Mouse (Mus musculus): Measurements from ENCODE around the gene Hoxd12. TPM values are rescaled to one million over a fixed set of nuclear protein-coding genes. Genes with fewer than 3 reads are reported as not detected.

Hoxd12 gene
- polyA plus RNA-seq, 1 experiment from 2014 or later = 1.1 TPM

DNA sequence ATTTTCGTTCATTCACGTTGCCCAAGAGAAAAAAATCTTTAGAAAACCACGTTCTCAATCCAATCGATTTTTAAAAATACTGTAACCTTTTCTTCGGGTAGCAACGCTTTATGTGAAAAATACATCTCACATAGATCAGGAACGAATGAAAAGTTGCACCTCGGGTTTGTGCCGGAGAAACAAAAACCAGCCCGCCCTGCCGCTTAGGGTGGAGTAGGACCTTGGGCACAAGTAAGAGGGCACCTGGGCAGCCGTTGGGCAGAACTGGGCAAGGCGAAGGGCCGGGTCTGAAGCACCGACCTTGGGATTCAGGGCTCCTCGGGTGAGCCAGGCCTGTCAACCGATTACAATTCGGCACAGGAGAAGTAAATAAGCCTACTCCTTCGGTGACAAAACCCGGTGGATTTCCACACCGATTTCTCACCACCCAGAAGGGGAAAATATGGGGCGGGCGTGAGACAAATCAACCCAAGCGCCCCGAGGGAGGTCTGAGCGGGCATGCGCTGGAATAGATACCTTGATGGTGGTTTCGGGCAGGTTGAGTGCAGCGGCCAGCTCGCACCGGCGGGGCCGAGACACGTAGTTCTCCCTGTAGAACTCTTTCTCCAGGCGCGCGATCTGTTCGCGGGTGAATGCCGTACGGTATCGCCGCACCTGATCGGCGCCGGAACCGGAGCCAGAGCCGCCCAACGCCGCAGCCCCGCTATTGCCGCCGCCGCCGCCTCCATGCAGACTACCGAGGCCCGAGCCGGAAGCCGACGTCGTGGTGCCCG is 17.4 kb upstream of the Hoxd12 start:
- no peaks in the 10 kb centered on the region for H3K36me3 ChIP-seq
- H3K27ac ChIP-seq = no peak overlapping the region
- H3K9me3 ChIP-seq = no peaks in the 10 kb centered on the region
- no peak for DNase-seq (ENCODE audit: low spot score)
- peak overlapping the region; percentile 35 for H3K4me3 ChIP-seq
- 2% methylated on average over 62 of the region's 62 CpGs for WGBS
- H3K4me1 ChIP-seq = peaks cover 29% of the 10 kb centered on the region
- peaks cover 99% of the 10 kb centered on the region for H3K27me3 ChIP-seq (ENCODE audit: insufficient read depth, poor library complexity, severe bottlenecking)

DNA sequence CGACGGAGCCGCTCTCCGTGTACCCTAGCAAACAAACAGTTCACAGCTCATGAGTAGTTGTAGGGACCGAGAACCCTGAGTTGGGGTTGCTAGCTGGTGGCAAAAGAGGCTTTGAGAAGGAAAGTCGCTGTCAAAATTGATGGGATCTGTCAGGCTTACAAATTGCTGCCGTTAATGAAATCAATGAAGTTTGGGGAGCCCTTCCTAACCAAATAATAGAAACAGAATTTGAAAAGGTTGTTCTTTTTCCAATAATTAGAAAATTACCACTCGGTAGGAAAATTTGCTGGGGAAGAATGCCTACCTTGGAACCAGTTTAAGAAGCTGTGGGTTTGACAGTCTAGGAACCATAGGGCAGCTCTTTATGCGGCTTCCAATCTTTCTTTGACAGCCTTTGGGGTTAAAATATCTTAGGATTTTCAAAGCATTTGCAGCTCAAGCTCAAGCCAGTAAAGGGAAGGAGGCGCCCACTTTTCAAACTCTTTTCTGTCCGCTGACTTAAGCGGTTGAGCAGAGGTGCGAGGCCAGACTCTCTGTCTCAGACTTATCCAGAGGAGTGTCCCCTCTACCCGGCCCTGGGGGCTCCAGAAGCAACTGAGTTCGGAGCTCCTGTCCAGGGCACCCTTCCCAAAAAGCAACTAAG is 16.7 kb upstream of the Hoxd12 start:
- Histone ChIP-seq H3K27ac (no peak overlapping the region), H3K4me1 (peaks cover 29% of the 10 kb centered on the region), H3K9me3 (no peaks in the 10 kb centered on the region), H3K4me3 (peak overlapping the region; percentile 35), H3K36me3 (no peaks in the 10 kb centered on the region), H3K27me3 (ENCODE audit: insufficient read depth, poor library complexity, severe bottlenecking) (peaks cover 99% of the 10 kb centered on the region)
- 2% methylated on average over 15 of the region's 15 CpGs for WGBS
- DNase-seq (ENCODE audit: low spot score) = no peak

DNA sequence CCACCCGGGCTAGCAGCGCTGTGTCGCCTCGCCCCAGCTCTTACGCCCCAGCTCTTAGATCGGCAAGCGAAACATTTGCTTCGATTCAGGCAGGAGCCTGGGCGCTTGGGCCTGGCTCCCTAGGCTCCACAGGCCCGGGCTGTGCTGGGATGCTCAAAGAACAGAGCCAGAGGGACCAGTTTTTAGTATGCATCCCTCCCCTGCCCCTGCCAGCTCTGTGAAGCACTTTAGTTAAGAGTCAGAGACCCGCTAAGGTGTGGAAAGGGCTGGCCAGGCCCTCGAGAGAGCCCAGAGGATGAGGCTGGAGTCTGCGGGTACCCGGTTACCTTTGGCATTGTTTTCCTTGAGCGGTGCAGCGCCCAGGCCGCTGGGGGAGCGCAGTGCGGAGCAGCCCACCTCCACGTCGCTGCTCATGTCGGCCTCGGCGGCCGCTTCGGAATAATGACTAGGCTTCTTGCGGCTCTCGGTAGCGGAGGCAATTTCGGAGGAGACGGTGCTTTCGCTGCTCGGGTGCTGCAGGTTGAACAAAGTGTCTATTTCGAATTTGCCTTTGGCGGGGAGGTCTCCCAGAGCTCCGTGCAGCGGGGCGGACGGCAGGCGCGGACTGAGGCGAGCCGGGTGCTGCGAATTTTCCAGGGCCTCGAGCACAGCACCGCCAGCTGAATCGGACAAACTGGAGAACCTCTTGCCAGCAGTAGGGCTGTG is 16.0 kb upstream of the Hoxd12 start:
- no peak overlapping the region for H3K27ac ChIP-seq
- no peaks in the 10 kb centered on the region for H3K9me3 ChIP-seq
- peak overlapping the region; percentile 35 for H3K4me3 ChIP-seq
- peaks cover 29% of the 10 kb centered on the region for H3K4me1 ChIP-seq
- H3K36me3 ChIP-seq = no peaks in the 10 kb centered on the region
- H3K27me3 ChIP-seq (ENCODE audit: insufficient read depth, poor library complexity, severe bottlenecking) = peaks cover 100% of the 10 kb centered on the region
- under 1% methylated on average over 47 of the region's 47 CpGs for WGBS
- no peak for DNase-seq (ENCODE audit: low spot score)

DNA sequence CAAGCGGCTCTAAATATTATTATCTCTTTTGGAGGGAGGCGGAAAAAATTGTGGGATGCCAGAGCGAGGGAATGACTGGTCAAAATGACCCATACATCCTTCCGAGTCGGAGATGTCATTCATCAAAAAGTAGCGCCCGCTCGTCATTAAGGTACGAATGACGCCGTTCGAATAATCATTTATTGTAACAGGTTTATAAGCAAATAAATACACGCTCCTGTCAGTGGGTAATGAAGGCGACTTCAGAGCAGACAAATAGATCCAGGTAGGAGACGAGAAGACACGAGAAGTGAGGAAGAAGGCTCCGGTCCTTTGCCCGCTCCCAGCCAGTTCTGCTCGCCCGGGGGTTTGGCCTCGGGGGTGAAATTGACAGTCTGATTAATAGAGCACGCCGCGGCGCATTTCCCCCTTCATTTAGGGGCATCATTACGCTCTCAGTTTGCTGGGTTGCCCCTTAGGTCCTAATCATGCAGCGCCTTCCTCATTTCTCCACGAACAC is 15.3 kb upstream of the Hoxd12 start, which contains the start of gene Evx2:
Evx2 (minus strand) TSS at position 51 of the 499 bp plus-strand sequence.
- H3K4me1 ChIP-seq = peaks cover 29% of the 10 kb centered on the region
- no peaks in the 10 kb centered on the region for H3K9me3 ChIP-seq
- H3K36me3 ChIP-seq = no peaks in the 10 kb centered on the region
- peaks cover 100% of the 10 kb centered on the region for H3K27me3 ChIP-seq (ENCODE audit: insufficient read depth, poor library complexity, severe bottlenecking)
- 2% methylated on average over 28 of the region's 28 CpGs for WGBS
- peak within 1 kb of the TSS; percentile 35 for H3K4me3 ChIP-seq
- DNase-seq (ENCODE audit: low spot score) = no peak
- H3K27ac ChIP-seq = no peak within 1 kb of the TSS

DNA sequence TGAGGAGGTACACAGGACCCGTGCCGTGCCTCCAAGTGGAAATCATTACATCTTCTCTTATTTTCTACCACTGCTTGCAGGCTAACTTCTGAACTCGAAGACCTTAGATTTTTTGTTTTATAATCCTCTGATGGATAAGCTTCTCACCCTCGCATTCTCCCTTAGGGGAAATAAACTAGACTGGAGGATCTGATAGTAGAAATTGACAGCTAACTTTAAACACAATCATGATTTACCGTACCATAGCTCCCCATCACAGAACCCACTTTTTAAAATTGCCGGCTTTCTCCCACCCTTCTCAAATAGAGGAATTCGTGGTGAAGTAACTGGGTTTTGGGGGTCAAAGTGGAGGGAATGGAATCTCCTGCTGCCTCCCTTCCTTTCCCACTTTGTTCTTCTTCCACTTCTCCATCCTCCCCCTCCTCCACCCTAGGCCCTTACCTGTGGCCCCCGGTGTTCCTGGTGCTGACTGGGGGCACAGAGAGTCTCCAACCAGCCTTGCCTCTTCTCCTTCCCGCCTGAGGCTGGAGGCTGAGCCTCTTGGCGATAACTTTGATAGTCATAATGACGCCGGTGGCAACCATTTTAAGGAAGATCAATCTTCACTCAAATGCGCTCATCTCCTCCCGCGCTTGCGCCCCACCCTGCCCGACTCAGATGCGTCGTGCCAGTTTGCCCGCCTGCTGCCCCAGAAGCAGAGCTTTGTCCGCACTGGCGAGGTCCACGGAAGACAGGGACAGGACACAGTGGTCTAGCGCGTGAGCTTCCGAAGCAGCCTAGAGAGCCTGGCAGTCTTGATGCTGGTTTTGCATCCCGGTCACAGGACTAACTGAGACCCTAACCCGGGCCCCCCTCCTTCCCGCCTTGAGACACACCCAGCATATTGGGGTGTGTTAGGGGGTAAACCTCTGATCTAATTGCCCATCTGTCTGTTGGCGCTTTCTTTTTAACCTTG is 14.1 kb upstream of the Hoxd12 start:
- WGBS = 4% methylated on average over 30 of the region's 30 CpGs
- H3K4me3 ChIP-seq = no peak overlapping the region
- H3K27ac ChIP-seq = no peak overlapping the region
- H3K4me1 ChIP-seq = peaks cover 20% of the 10 kb centered on the region
- peaks cover 100% of the 10 kb centered on the region for H3K27me3 ChIP-seq (ENCODE audit: insufficient read depth, poor library complexity, severe bottlenecking)
- no peaks in the 10 kb centered on the region for H3K36me3 ChIP-seq
- no peaks in the 10 kb centered on the region for H3K9me3 ChIP-seq
- DNase-seq (ENCODE audit: low spot score) = peak; percentile 74

DNA sequence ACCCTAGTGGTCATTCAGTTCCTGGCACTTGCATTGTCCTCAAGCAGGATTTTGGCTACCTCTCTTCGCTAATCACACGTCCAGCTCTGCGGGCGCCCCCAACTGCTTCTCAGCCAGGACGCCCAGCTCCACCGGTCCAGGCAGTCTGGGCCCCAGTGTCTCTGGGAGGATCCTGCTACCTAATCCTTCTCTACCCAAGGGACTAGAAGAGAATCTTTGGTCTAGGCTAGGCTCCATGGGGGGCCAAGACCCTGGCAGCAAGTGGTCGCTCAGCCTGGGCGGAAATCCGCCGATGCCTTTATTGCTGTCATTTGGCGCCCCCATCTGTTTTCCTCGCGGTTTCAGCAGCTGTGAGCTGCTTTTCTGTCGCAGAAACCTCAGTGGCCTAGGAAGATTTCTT is 13.1 kb upstream of the Hoxd12 start:
- H3K27me3 ChIP-seq (ENCODE audit: insufficient read depth, poor library complexity, severe bottlenecking) = peaks cover 100% of the 10 kb centered on the region
- H3K9me3 ChIP-seq = no peaks in the 10 kb centered on the region
- under 1% methylated on average over 14 of the region's 14 CpGs for WGBS
- peak overlapping the region; percentile 43 for H3K4me3 ChIP-seq
- H3K27ac ChIP-seq = no peak overlapping the region
- peaks cover 14% of the 10 kb centered on the region for H3K4me1 ChIP-seq
- no peaks in the 10 kb centered on the region for H3K36me3 ChIP-seq
- peak; percentile 78 for DNase-seq (ENCODE audit: low spot score)

DNA sequence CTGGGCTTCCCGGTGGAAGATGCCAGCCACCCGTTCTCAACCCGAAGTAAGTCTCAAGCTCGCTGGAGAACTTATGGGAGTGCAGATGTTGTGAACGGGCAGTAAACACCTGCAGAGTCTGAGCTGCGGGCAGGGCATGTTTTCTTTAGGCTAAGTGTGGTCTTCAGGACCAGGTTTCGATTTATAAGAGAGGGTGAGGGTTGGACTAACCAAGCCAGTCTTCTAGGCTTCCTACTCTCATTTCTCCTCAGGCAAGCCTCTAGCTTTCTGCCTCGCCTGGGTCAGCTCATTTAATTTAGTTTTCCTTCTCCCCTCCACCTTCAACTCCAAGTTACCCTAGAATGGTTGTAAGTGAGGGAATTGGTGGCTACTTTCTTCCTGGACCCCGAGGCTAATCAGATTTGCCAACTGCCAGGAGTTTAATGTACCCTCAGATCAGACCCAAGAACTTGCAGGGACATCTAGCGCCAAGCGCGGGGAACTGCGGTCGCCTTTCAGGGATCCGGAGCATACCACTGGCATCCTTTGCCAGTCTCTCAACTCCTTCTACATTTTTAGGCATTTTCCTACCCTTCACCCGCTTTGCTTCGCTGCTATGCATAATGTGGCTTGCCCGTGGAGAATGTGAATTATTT is 11.4 kb upstream of the Hoxd12 start:
- Histone ChIP-seq H3K4me1 (peaks cover 17% of the 10 kb centered on the region), H3K9me3 (no peaks in the 10 kb centered on the region), H3K36me3 (no peaks in the 10 kb centered on the region), H3K27me3 (ENCODE audit: insufficient read depth, poor library complexity, severe bottlenecking) (peaks cover 100% of the 10 kb centered on the region), H3K4me3 (no peak overlapping the region), H3K27ac (no peak overlapping the region)
- WGBS = 4% methylated on average over 18 of the region's 18 CpGs
- DNase-seq (ENCODE audit: low spot score) = peak; percentile 74

DNA sequence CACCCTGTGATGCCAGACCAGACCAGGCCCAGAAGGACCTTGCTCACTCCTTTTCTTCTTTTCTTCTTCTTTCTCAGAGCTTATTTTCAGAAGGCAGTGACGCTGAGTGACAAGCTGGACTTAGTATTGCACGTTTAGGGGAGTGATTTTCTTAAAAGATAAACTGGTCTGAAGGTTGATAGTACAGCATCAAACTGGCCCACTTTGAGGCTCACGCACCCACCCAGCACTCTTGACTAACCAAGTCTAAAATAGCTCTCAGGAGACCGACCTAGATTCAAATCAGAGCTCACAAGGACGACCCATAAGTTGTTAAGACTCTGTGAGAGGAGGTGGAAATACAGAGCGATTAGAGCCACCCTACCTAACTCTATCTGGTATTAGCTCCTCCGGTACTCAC is 8.4 kb upstream of the Hoxd12 start:
- no peaks in the 10 kb centered on the region for H3K36me3 ChIP-seq
- DNase-seq (ENCODE audit: low spot score) = peak; percentile 47
- peaks cover 100% of the 10 kb centered on the region for H3K27me3 ChIP-seq (ENCODE audit: insufficient read depth, poor library complexity, severe bottlenecking)
- no peaks in the 10 kb centered on the region for H3K9me3 ChIP-seq
- no peak overlapping the region for H3K4me3 ChIP-seq
- peaks cover 13% of the 10 kb centered on the region for H3K4me1 ChIP-seq
- no peak overlapping the region for H3K27ac ChIP-seq
- WGBS = 5% methylated on average over 7 of the region's 7 CpGs

DNA sequence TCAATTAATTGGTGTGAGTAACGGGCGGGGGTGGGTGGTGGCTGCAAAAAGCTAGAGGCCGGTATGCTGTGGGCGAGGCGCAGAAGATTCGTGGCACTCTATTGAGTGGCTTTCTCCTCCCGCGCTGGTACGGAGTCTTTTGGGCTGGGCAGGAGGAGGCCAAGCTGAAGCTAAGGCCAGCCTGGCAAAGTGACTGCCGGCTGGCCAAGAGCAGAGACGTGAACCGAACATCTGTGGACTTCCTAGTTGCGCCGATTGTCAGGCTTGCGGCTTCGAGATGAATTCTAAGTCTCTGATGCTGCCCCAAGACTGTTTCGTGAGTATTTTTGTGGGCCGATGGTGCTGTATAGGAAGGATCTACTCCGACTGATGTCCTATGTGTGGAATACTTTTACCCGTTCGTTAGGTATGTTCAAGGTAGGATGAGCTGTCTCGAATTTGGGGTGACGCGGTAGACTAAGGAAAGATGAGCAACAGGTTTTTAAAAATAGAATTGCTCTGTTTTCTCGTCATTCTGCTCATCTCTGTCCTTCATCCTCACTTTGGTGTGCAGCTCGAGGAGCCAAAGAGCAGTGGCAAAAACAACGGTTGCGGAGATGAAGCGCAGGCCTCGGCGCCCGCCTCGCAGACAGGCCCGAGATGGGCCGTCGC is 7.5 kb upstream of the Hoxd12 start:
- Histone ChIP-seq H3K27ac (no peak overlapping the region), H3K4me1 (peaks cover 13% of the 10 kb centered on the region), H3K9me3 (no peaks in the 10 kb centered on the region), H3K36me3 (no peaks in the 10 kb centered on the region), H3K27me3 (ENCODE audit: insufficient read depth, poor library complexity, severe bottlenecking) (peaks cover 100% of the 10 kb centered on the region), H3K4me3 (peak overlapping the region; percentile 54)
- WGBS = 1% methylated on average over 36 of the region's 36 CpGs
- DNase-seq (ENCODE audit: low spot score) = peak; percentile 76

DNA sequence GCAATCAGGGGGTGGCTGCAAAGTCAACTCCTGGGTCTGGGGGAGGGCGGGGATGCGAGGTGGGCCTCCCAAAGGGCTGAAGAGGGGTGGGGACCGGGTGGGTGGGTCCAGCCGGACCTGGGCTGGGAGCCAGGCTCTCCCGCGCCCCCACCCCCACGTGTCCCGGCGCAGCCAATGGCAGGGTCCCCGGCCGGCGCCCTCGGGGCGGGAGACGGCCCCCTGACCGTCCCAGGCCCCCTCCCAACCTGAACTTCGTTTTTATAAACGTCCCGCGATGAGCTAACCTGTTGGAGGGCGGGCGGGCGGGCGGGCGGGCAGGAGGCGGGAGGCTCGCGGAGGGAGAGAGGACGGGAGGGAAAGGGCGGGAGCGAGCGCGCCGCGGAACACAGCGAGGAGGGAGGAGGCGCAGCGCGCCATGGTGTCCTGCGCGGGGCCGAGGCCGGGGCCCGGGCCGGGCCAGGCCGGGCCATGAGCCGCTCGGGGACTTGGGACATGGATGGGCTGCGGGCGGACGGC is 6.9 kb upstream of the Hoxd12 start, which contains the start of gene Hoxd13:
Hoxd13 (plus strand) TSS at position 469 of the 516 bp plus-strand sequence.
- Histone ChIP-seq H3K4me1 (peaks cover 18% of the 10 kb centered on the region), H3K4me3 (peak within 1 kb of the TSS; percentile 54), H3K9me3 (no peaks in the 10 kb centered on the region), H3K27me3 (ENCODE audit: insufficient read depth, poor library complexity, severe bottlenecking) (peaks cover 100% of the 10 kb centered on the region), H3K27ac (no peak within 1 kb of the TSS), H3K36me3 (no peaks in the 10 kb centered on the region)
- under 1% methylated on average over 48 of the region's 51 CpGs for WGBS
- no peak for DNase-seq (ENCODE audit: low spot score)
